Mouse (Mus musculus) c-Kit-positive CD71-positive TER-119-negative erythroid progenitor cells, embryonic 14.5 days (primary cell): ENCODE results near the gene Olfr96.
"Not testable (repeated sequence)": the region's sequence is repeated elsewhere in the genome, so short reads cannot be mapped to it uniquely, and the experiment has no call there.

Source experiments
- DNase-seq: peaks from one replicate; pipeline ENCODE4 v3.0.0-alpha.2; 2013; ENCODE audit warnings: low read depth

Olfr96 gene

GRCm38 (mm10) chr17:37219846-37220245 lies at the start of gene Olfr96:
Gene Olfr96, plus strand, starts transcription at chr17:37220146.
- DNase-seq = no peak

- DNase-seq = no peak
Observed at GRCm38 (mm10) chr17:37185474-37185873, 34.5 kb upstream of the Olfr96 start.

- DNase-seq = no peak
Observed at GRCm38 (mm10) chr17:37190711-37191110, 29.2 kb upstream of the Olfr96 start.

- DNase-seq = no peak
Observed at GRCm38 (mm10) chr17:37193032-37193431, 26.9 kb upstream of the Olfr96 start.

- DNase-seq = no peak
Observed at GRCm38 (mm10) chr17:37193656-37194055, 26.3 kb upstream of the Olfr96 start, which contains the start of gene Ubd. Gene Ubd, plus strand, starts transcription at chr17:37193892.

GRCm38 (mm10) chr17:37194782-37195181 lies 25.2 kb upstream of the Olfr96 start:
- DNase-seq = no peak

- DNase-seq = no peak
Observed at GRCm38 (mm10) chr17:37196845-37197724, 22.9 kb upstream of the Olfr96 start.

- DNase-seq = no peak
Observed at GRCm38 (mm10) chr17:37200894-37201293, 19.1 kb upstream of the Olfr96 start, which contains the start of gene Olfr94. Gene Olfr94, minus strand, starts transcription at chr17:37200994.

GRCm38 (mm10) chr17:37203206-37203916 lies 16.6 kb upstream of the Olfr96 start:
- peak; percentile 41 for DNase-seq

GRCm38 (mm10) chr17:37203917-37204236 lies 16.1 kb upstream of the Olfr96 start:
- DNase-seq = no peak

- no peak for DNase-seq
Observed at GRCm38 (mm10) chr17:37210884-37211768, 8.8 kb upstream of the Olfr96 start.

- no peak for DNase-seq
Observed at GRCm38 (mm10) chr17:37213018-37213417, 6.9 kb upstream of the Olfr96 start, which contains the start of gene Olfr95. Gene Olfr95, minus strand, starts transcription at chr17:37213118.

- no peak for DNase-seq
Observed at GRCm38 (mm10) chr17:37218486-37218885, 1.5 kb upstream of the Olfr96 start.

- no peak for DNase-seq
Observed at GRCm38 (mm10) chr17:37221879-37222278, 1.9 kb downstream of the Olfr96 start.

GRCm38 (mm10) chr17:37237230-37237629 lies 17.3 kb downstream of the Olfr96 start, which contains the start of gene Olfr97:
Gene Olfr97, minus strand, starts transcription at chr17:37237330.
- not testable (repeated sequence) for DNase-seq

- no peak for DNase-seq
Observed at GRCm38 (mm10) chr17:37242198-37242597, 22.3 kb downstream of the Olfr96 start.

- no peak for DNase-seq
Observed at GRCm38 (mm10) chr17:37246715-37247114, 26.8 kb downstream of the Olfr96 start.

- no peak for DNase-seq
Observed at GRCm38 (mm10) chr17:37249460-37249859, 29.5 kb downstream of the Olfr96 start.

GRCm38 (mm10) chr17:37250544-37250943 lies 30.6 kb downstream of the Olfr96 start:
- DNase-seq = no peak

- DNase-seq = no peak
Observed at GRCm38 (mm10) chr17:37263626-37264025, 43.7 kb downstream of the Olfr96 start, which contains the start of gene Olfr98. Gene Olfr98, minus strand, starts transcription at chr17:37263749.

- peak; percentile 76 for DNase-seq
Observed at GRCm38 (mm10) chr17:37270058-37270701, 50.2 kb downstream of the Olfr96 start, which contains the start of gene H2-M3. Gene H2-M3, plus strand, starts transcription at chr17:37270220.
